Mouse (Mus musculus) left cerebral cortex, postnatal 14 days (tissue): ENCODE measurements around the gene Rftn1. TPM values are rescaled to one million over a fixed set of nuclear protein-coding genes. Genes with fewer than 3 reads are reported as not detected.

Experiments used
- DNase-seq, 2 experiments: peaks; one replicate each; pipeline ENCODE4 v3.0.0; 2021 to 2022; ENCODE audit warnings: low spot score in 2 of 2, mixed read lengths in 1 of 2
- intact Hi-C: fragments of 180-260 bp; cut with DNase I; formaldehyde crosslinking; loops from one replicate; pipeline ENCODE4 v1.15.1; 2025
- total RNA-seq, 2 experiments: library from RNA; stranded (reverse); gene quantifications; 2 replicates each; pipeline ENCODE4 v1.2.3; 2021

Rftn1 gene
- total RNA-seq, 2 experiments from 2014 or later, result 7.3 to 11.2 TPM

DNA sequence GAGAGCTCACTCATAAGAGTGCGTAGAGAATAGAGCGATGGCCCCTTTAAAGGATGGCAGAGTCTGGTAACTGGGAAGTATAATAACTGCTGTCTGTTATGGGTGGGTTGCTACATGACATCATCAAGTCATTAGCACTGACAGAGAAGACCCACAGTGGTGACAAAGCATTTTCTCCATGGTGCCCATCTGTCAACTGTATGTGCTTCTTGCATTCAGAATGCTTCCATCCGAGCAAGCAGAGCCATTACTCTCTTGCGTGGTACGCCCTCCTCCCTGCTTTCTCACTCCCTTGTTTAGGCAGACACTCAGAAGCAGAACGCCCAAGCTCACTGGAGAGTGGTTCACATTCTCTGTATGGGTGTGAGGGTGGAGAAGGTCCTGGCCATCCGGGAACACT is 135.9 kb downstream of the Rftn1 start:
- intact Hi-C loops, result no loop called here
- peak in 1 of 2 experiments; percentile 22 for DNase-seq

DNA sequence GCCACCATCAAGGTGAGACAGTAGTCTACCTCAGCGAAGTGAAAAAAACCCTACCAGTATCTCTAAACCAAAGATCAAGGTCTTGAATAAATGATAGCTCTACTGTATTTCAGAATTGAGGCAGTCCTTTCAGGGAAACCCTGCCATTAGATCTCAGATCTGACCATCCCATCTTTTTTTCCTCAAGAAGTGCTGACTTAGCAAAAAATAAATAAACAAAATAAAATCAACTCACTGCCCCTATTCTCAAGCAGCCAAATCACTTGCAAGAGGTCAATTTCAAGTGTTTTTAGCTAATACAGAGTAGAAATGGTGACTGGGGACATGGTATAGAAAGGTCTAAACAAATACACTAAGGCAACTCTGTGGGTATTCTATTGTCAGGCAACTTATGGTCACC is 136.5 kb downstream of the Rftn1 start:
- DNase-seq, result no peak
- intact Hi-C loops, result no loop called here

- intact Hi-C loops, result no loop called here
These were observed 137.6 kb downstream of the Rftn1 start for GRCm38 (mm10) chr17:50052741-50053468.

GRCm38 (mm10) chr17:50050456-50050855 is 140.0 kb downstream of the Rftn1 start:
- intact Hi-C loops, result no loop called here
- no peak for DNase-seq

More at GRCm38 (mm10) chr17:50052741-50053468, 137.6 kb downstream of the Rftn1 start:
- no peak for DNase-seq

GRCm38 (mm10) chr17:50048209-50048608 is 142.3 kb downstream of the Rftn1 start:
- intact Hi-C loops, result no loop called here
- DNase-seq, result no peak

DNA sequence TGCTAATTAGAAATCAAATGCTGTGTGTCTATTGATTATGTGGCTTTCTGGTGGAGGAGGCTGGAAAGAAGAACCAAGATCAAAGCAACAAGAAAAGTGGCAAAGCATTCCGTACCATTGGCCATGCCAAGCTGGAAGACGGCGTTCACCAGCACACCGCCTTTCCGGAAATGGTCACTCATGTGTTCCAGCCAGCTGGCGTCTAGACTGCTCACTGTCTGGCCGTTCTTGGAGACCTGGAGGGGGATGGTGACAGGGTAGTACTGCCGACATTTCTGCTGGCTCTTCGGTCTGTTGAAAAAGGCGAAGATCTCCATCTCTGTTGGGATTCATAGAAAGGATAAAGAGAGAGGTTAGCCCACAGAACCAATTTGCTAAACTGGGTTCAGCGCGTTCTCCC is 143.3 kb downstream of the Rftn1 start:
- intact Hi-C loops, result no loop called here
- no peak for DNase-seq

GRCm38 (mm10) chr17:50040727-50041410 is 149.6 kb downstream of the Rftn1 start:
- intact Hi-C loops, result no loop called here
- no peak for DNase-seq

DNA sequence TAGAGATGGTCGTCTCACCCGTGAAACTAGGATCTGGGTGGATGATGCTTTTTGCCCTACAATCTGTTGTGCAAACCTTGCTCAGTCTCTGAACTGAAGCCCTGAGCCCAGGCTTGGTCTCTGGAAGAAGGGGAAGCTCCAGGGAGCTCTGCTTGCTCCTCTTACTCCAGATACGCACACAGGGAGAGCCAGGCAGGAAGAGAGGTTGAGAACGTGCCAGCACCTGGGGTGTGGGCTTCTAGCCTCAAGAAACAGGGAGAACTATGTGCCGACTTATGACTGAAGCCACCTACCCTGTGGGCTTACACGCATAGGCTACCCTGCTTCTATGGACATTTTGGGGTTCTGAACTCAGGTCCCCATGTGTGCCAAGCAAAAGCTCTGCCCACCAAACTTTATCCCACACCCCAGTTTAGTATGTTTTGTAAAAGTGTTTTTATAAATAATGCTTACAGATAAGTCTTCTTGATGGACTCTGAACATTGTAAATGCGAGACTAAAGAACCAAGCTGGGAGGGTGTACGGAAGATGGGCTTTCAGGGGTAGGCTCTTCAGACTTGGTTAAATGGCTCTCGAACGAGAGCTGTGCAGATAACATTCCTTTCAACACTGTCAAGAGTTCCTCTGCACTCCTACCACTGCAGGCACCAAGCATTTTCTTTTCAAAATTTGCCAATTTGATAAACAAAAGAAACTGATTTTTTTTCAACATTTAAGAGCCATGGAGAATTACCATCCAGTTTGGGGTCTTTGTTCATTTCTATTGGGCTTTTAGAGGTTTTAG is 152.4 kb downstream of the Rftn1 start:
- intact Hi-C loops, result no loop called here
- no peak for DNase-seq

GRCm38 (mm10) chr17:50037416-50037815 is 153.1 kb downstream of the Rftn1 start:
- no peak for DNase-seq
- intact Hi-C loops, result no loop called here

DNA sequence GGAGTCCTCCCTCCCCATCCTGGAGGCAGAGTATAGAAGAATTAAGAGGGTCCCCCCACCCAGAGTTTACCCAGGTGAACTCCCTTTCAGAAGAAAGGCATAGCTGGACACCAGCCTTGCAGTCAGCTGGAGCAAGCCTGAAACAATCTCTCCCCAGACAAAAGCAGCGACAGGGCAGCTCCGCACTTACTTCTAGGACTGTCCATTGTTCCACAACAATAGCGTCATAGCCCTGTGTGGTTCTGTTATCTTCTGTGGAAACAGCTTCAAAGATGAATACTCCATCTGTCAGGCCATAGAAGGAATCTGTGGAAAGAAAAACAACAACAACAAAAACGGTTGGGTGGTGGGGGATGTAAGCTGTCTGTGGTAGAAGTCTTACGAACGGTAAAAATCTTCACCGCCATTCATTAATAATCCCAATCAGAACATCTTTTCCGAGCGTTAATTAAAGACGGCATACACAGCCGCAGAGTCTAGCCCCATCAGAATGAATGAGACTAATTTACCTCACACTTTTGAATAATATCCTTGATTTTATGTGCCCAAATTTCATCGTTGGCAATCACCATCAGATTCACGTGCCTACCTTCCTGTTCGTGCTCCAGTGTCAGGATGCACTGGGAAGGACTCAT is 153.6 kb downstream of the Rftn1 start:
- intact Hi-C loops, result no loop called here
- no peak for DNase-seq

GRCm38 (mm10) chr17:50033698-50034097 is 156.8 kb downstream of the Rftn1 start:
- DNase-seq, result no peak
- intact Hi-C loops, result no loop called here

GRCm38 (mm10) chr17:50031548-50032491 is 158.7 kb downstream of the Rftn1 start:
- no peak for DNase-seq
- intact Hi-C loops, result no loop called here

DNA sequence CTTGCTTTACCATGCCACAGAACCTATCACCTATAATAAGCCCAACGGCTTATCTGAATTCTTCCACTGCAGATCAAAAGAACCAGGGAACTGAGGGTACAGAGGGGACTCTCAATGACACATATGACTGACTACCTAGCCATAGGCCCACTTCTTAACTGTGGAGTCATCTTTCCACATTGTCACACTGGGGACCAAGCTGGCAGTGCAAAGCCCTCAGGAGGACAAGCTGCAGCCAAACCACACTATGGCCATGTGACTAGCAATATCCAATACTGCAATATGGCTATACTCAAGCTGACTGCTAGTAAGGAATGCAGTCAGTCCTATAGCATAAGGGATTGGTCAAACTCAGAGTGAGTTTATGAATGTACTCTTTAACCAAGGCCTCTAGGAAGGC is 164.8 kb downstream of the Rftn1 start:
- intact Hi-C loops, result no loop called here
- no peak for DNase-seq

DNA sequence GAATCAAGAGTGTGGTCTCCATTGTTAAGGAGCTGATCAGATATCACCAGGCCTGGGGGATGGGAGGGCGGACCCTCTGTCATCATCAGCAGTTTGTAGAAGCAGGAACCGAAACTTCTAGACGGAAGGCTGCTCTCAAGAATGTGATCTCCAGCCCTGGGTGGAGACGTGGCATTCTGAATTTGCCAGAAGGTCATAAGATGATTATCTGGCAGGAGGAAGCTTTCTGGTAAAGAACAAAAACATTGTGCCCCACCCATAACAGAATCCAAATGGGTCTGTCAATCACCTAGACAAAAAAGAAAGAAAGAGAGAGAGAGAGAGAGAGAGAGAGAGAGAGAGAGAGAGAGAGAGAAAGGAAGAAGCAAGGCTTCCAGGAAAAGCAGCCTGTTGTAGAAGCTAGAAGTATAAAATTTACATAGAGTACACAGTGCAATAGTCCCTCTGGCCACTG is 165.3 kb downstream of the Rftn1 start:
- peak in 1 of 2 experiments; percentile 52 for DNase-seq
- intact Hi-C loops, result no loop called here

DNA sequence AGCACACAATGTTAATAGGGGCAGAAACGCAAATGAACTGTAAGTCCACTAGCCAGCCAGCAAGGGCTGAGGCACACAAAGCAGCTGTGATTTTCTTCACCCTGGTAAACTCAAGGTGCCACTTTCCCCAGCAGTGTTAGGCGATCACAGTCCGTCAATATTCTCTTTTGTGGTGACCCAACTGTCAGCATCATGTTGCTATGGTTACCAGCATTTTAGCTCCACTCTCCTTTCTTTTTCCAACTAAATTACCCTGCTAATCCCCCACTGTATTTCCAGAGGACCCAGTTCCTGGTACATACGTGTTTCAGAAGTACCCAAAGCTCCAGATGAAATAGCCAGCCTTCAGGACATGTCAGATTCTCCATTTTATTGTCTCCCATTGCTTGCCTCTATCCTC is 169.1 kb downstream of the Rftn1 start:
- no peak for DNase-seq
- intact Hi-C loops, result no loop called here

- DNase-seq, result no peak
- intact Hi-C loops, result no loop called here
These were observed 170.1 kb downstream of the Rftn1 start for GRCm38 (mm10) chr17:50020211-50021001.

DNA sequence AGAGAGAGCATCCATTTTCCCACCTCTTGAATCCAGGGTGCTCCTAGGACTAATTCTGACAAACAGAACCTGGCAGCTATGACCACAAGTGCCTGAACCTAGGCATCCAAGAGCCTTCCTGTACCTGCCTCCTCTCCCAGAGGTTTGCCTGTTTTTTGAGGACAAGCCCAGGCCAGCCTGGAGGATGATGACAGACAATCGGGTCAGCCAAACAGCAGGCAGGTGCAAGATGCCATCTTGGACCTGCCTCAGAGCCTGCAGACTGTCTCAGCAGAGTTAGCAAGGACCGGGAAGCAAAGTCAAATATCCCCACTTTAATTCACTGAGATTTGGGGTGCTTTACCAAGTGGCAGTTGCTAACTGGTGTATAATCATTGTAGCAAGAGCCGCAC is 170.7 kb downstream of the Rftn1 start:
- intact Hi-C loops, result no loop called here
- DNase-seq, result no peak

- no peak for DNase-seq
- intact Hi-C loops, result no loop called here
These were observed 171.4 kb downstream of the Rftn1 start for GRCm38 (mm10) chr17:50019090-50019489.
